Mouse (Mus musculus): ENCODE results near the gene Bcan.

Gene Bcan

GRCm38 (mm10) chr3:87996971-87997614 lies 2.9 kb downstream of the Bcan start:
- DNase-seq (ENCODE audit: low read depth, low spot score) = no peak

DNA sequence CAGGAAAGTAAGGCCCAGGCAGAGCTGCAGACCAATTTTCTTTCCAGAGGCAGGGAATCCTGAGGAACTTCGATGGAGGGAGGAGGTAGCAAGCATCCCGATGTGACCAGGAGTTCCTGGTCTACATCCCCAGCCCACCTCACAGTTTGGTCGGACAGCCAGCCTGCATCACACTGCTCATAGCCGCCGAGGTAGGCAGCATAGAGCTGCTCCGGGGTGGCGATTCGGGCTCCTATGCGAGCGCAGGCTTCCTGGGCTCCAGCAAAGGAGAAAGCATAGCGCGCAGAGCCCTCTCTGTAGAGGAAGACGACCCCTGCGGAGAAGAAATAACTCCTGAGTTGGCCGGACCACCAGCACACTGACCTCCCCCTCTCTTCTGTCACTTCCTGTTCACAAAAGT lies 3.6 kb downstream of the Bcan start:
- no peak for DNase-seq (ENCODE audit: low read depth, low spot score)

DNA sequence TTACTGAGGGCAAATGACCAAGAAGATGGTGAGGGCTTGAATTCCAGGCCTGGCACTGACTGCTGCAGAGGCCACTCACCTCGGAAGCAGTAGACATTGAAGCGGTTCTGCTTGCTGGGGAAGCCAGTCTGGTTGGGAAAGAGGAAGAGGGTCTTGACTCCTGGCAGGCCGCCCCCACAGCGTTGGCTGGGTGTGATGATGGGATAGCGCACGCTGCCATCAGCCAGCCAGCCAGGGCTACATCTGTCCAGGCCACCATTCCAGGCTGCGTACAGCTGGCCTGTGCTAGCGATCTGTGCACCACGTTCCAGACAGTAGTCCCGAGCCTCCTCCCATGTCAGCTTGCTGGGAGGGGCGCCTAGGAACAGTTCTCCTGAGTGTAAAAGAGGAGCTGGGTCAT lies 4.7 kb downstream of the Bcan start:
- DNase-seq (ENCODE audit: low read depth, low spot score) = no peak

DNA sequence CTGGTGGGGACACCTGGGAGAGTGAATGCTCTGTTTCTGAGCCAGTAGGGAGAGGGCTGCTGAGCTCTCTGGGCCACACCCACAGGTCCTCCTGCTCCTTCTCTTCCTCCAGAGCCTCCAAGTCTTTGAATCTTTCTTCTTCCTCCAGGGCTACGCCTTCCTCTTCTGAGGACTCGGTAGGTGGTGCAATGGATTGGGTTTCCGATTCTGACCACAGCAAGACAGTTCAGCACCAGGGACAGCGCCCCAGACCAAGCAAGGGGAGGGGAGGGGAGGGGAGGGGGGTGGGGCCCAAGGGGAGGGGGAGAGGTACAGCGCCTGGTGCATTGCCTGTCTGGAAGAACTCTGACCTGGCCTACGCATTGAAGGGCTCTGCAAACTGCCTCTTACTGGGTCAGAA lies 6.6 kb downstream of the Bcan start:
- peak; percentile 28 for DNase-seq (ENCODE audit: low read depth, low spot score)

- no peak for DNase-seq (ENCODE audit: low read depth, low spot score)
These were observed 10.1 kb downstream of the Bcan start for GRCm38 (mm10) chr3:87989935-87990334.

DNA sequence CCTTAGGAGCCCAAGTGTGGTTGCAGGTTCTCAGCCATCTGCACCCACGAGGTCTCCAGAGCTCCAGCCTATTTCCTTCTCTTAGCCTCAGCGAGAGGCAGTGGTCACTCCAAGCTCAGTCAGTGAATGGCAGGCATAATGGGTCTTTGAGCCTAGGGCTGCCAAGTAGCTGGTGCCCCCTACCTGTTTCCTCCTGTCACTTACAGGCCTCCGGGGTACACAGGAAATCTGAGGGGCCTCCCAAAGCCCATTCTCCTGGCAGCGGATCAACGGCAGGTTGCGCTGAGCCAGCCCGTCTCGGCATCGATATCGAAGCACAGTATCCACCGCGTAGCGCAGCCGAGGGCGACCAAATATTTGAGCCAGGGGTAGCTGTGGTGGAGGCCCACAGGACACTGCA lies 12.0 kb downstream of the Bcan start:
- DNase-seq (ENCODE audit: low read depth, low spot score) = peak; percentile 17

DNA sequence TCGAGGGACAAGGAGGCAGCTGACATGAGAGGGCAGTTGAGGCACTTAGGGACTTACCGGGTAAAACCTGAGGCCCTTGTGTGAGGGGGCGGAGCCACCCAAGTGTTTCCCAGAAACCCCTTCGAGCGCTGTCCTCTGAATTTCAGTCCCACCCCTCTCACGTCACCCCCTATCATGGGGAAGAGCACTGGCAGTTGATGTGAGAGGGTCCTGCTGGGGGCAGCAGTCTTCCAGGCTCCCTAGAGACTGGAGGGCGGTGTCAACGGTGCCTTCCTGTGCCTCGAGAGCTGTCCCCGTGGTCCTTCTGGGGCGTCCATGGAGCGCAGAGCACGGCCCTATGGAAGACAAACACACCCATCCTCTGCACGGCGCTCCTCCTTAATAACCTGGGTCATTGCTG lies 12.4 kb downstream of the Bcan start:
- DNase-seq (ENCODE audit: low read depth, low spot score) = peak; percentile 66

GRCm38 (mm10) chr3:87986868-87987267 lies 13.2 kb downstream of the Bcan start:
- DNase-seq (ENCODE audit: low read depth, low spot score) = peak; percentile 89

DNA sequence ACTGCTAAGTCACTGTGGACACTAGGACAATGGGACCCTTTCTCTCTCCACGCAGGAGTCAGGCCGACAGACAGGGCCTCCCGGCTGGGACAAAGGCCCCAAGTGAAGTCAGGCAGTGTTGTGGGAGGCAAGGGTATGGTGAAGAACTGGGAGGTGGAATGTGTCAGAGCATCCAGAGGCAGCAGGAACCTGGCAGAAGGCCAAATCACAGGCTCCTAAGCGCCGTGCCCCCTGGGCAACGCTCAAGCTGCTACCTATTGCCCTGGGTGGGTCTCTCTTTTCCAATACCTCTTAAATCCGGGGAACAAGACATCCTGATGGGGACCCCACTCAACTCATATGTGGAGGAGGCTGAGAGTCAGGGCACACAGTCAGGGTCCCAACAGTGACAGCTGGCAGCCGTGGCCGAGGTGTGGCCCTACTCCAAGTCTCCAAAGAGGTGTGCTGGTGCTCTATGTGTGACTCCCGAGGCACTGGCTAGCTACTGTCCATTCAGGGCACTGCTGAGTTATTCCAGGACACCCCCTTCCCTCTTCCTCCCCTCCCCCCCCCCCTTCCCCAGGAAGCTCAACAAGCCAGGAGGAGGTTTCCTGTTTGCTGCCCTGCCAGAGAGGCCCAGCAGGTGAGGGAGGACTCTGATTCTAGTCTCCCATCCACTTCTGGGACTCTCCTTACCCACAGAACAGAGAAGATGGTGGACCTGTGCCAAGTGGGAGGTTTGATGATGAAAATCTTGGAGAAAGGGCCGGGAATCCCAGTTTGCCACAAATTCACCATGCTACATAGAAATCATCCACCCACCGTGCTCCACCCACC lies 14.3 kb downstream of the Bcan start:
- DNase-seq (ENCODE audit: low read depth, low spot score) = no peak

GRCm38 (mm10) chr3:87984094-87984493 lies 15.9 kb downstream of the Bcan start:
- no peak for DNase-seq (ENCODE audit: low read depth, low spot score)

- no peak for DNase-seq (ENCODE audit: low read depth, low spot score)
These were observed 16.4 kb downstream of the Bcan start for GRCm38 (mm10) chr3:87983627-87984026.

DNA sequence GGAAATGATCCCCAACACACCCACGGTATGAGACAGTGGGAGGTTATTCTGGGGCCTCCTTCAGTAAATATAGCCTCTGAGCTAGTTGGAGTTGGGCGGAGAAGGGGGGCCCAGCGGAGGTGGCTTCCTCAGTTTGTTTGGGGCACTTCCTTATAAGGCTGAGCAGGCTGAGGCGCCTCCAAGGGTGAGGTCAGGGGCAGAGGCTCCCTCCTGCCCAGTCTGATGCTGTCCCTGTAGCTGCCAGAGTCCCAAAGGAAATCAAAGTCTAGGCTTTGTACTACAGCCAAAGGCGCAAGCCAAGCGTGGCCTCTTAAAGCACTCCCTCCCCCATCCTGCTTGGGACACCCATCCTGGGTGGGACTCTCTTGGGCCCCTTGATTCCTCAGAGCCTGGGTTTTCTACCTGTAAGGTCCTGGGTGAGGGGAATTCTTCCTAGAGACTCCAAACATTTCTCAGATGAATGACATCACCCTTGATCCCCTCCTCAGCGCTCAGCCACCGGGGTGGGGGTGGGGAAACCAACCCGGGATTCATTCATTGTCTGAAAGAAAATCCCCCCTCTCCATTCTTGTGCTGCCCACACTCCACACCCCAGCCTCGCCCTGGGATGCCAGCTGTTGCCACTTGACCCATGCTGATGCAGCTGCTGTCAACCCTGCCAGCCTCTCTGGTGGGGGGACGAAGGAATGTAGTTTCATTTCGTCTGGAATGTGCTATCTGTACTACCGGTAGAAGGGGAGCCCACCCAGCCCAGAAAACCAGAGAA lies 17.0 kb downstream of the Bcan start:
- no peak for DNase-seq (ENCODE audit: low read depth, low spot score)

GRCm38 (mm10) chr3:87981894-87982835 lies 17.9 kb downstream of the Bcan start:
- no peak for DNase-seq (ENCODE audit: low read depth, low spot score)

DNA sequence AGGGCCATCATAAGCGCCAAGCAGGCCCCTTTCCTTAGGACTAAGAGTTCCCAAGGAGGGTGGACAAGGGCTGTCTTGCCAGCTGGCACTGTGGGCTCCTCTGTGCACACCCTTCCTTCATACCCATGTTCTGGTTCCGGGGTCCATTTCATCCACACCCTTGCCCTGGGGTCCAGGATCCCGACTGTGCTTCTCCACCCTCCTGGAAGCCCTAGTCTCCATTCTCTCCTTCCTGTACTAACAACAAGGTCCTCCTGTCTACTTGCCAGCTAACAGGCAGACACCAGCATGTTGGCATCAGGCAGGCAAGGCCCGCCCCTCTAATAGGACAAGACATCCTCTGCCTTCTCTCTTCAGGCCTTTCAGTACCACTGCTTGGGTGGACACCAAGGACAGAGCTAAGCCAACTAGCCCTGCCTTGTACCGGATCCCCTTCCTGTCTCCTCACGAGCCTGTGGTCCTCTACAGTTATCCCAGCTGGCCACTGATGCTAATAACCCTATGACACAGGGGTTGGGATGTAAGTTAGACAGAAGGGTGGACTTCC lies 18.7 kb downstream of the Bcan start:
- no peak for DNase-seq (ENCODE audit: low read depth, low spot score)

- DNase-seq (ENCODE audit: low read depth, low spot score) = no peak
These were observed 19.3 kb downstream of the Bcan start for GRCm38 (mm10) chr3:87980728-87981127.

- DNase-seq (ENCODE audit: low read depth, low spot score) = no peak
These were observed 19.9 kb downstream of the Bcan start for GRCm38 (mm10) chr3:87980085-87980484.

GRCm38 (mm10) chr3:87979493-87979892 lies 20.5 kb downstream of the Bcan start:
- DNase-seq (ENCODE audit: low read depth, low spot score) = no peak

- DNase-seq (ENCODE audit: low read depth, low spot score) = no peak
These were observed 25.5 kb downstream of the Bcan start for GRCm38 (mm10) chr3:87974381-87974987.

GRCm38 (mm10) chr3:87973593-87974380 lies 26.2 kb downstream of the Bcan start:
- DNase-seq (ENCODE audit: low read depth, low spot score) = no peak

DNA sequence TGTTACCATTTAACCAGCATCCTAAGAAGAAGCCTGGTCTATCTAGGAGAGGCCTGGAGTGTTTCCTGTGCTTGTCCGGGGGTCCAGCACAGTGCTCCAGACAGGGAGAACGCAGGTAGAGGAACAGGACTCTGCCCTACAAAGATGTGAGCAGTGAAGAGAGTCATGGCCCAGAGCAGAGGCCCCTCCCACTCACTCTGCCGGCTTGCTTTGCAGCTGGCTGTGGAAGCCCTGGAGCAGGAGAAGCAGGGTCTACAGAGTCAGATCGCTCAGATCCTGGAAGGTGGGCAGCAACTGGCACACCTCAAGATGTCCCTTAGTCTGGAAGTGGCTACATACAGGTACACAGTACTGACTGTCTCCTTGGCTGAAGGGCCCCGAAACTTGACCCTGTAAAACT lies 27.3 kb downstream of the Bcan start:
- DNase-seq (ENCODE audit: low read depth, low spot score) = no peak
